Mouse (Mus musculus) bone marrow macrophage, adult 2 months (primary cell): ENCODE data around the gene Scrg1. TPM values are rescaled to one million over a fixed set of nuclear protein-coding genes. Genes with fewer than 3 reads are reported as not detected.

ENCODE experiments used
- H3K27ac ChIP-seq: 2 replicates; pipeline ENCODE4 v1.5.1; 2012; ENCODE audit warnings: low read depth, low read length; ENCODE audit not compliant: insufficient read depth
- H3K4me1 ChIP-seq: 2 replicates; pipeline ENCODE4 v1.6.1; 2012; ENCODE audit warnings: low read length; ENCODE audit not compliant: control insufficient read depth, insufficient read depth
- H3K4me3 ChIP-seq: 2 replicates; pipeline ENCODE4 v1.5.1; 2012; ENCODE audit warnings: mild to moderate bottlenecking, low read length, moderate library complexity; ENCODE audit not compliant: insufficient read depth
- CTCF ChIP-seq: IDR thresholded peaks from 2 replicates; pipeline ENCODE4 v1.5.1; 2012; ENCODE audit warnings: low read depth, mild to moderate bottlenecking, low read length, moderate library complexity
- POLR2A ChIP-seq: IDR thresholded peaks from 2 replicates; pipeline ENCODE4 v1.6.1; 2012; ENCODE audit warnings: mild to moderate bottlenecking, low read depth, low read length, borderline replicate concordance
- polyA plus RNA-seq: library from polyadenylated mRNA; stranded (reverse); fragments of >200 nt; gene quantifications from 2 replicates; pipeline ENCODE4 v1.2.4, GENCODE M21; 2012; ENCODE audit not compliant: missing spikeins, insufficient read depth, insufficient read length

Gene Scrg1
- polyA plus RNA-seq, 1 experiment: not detected

- Histone ChIP-seq H3K4me3 (no peak overlapping the region), H3K4me1 (peaks cover 28% of the 10 kb centered on the region), H3K27ac (peak overlapping the region; percentile 36; the same call in 1 of the 2 replicates)
- TF ChIP-seq POLR2A (no peak), CTCF (no peak)
Observed at GRCm38 (mm10) chr8:57479700-57480099, 24.0 kb downstream of the Scrg1 start.

GRCm38 (mm10) chr8:57480606-57481005 lies 24.9 kb downstream of the Scrg1 start:
- Histone ChIP-seq H3K4me1 (peaks cover 31% of the 10 kb centered on the region), H3K4me3 (no peak overlapping the region), H3K27ac (no peak overlapping the region)
- TF ChIP-seq CTCF (no peak), POLR2A (no peak)

GRCm38 (mm10) chr8:57486491-57487440 lies 31.0 kb downstream of the Scrg1 start:
- TF ChIP-seq POLR2A: no peak
- TF ChIP-seq CTCF: no peak
- peaks cover 7% of the 10 kb centered on the region; the same call in 1 of the 2 replicates for H3K4me1 ChIP-seq
- H3K4me3 ChIP-seq: peak overlapping the region; percentile 93
- peak overlapping the region; percentile 81 for H3K27ac ChIP-seq

- Histone ChIP-seq H3K4me3 (peak within 1 kb of the TSS; percentile 93), H3K27ac (peak within 1 kb of the TSS; percentile 81), H3K4me1 (peaks cover 7% of the 10 kb centered on the region; the same call in 1 of the 2 replicates)
- TF ChIP-seq CTCF (no peak), POLR2A (no peak)
Observed at GRCm38 (mm10) chr8:57487441-57488155, 31.9 kb downstream of the Scrg1 start, which contains the start of gene Sap30. Sap30 (minus strand) TSS chr8:57487860.

- Histone ChIP-seq H3K4me1 (peaks cover 7% of the 10 kb centered on the region; the same call in 1 of the 2 replicates), H3K27ac (peak overlapping the region; percentile 46), H3K4me3 (peak overlapping the region; percentile 93)
- no peak for TF ChIP-seq POLR2A
- no peak for TF ChIP-seq CTCF
Observed at GRCm38 (mm10) chr8:57488312-57488765, 32.6 kb downstream of the Scrg1 start.

- H3K4me3 ChIP-seq: no peak overlapping the region
- H3K4me1 ChIP-seq: peaks cover 7% of the 10 kb centered on the region; the same call in 1 of the 2 replicates
- no peak overlapping the region for H3K27ac ChIP-seq
- TF ChIP-seq CTCF (no peak), POLR2A (no peak)
Observed at GRCm38 (mm10) chr8:57489366-57489765, 33.6 kb downstream of the Scrg1 start.

GRCm38 (mm10) chr8:57489896-57490295 lies 34.2 kb downstream of the Scrg1 start:
- Histone ChIP-seq H3K4me1 (peaks cover 7% of the 10 kb centered on the region; the same call in 1 of the 2 replicates), H3K27ac (no peak overlapping the region), H3K4me3 (no peak overlapping the region)
- TF ChIP-seq CTCF: no peak
- TF ChIP-seq POLR2A: no peak

GRCm38 (mm10) chr8:57491873-57492272 lies 36.1 kb downstream of the Scrg1 start:
- H3K27ac ChIP-seq: no peak overlapping the region
- TF ChIP-seq CTCF (no peak), POLR2A (no peak)
- H3K4me1 ChIP-seq: peaks cover 14% of the 10 kb centered on the region
- H3K4me3 ChIP-seq: no peak overlapping the region

GRCm38 (mm10) chr8:57498494-57498846 lies 42.7 kb downstream of the Scrg1 start:
- TF ChIP-seq CTCF (no peak), POLR2A (no peak)
- Histone ChIP-seq H3K4me3 (no peak overlapping the region), H3K27ac (no peak overlapping the region), H3K4me1 (peaks cover 9% of the 10 kb centered on the region)
